Mouse (Mus musculus) embryonic facial prominence, embryonic 11.5 days (tissue): ENCODE measurements around the gene Gpr146. TPM values are rescaled to one million over a fixed set of nuclear protein-coding genes. Genes with fewer than 3 reads are reported as not detected.
"Not testable (repeated sequence)": the region's sequence is repeated elsewhere in the genome, so short reads cannot be mapped to it uniquely, and the experiment has no call there.

Experiments
- ATAC-seq: fragments of 200-750 bp; cut with Nextera tagmentation; replicated peaks from 2 replicates; pipeline ENCODE4 v1.8.0; 2017; ENCODE audit warnings: low read depth; ENCODE audit not compliant: insufficient number of reproducible peaks, low FRiP score, low TSS enrichment
- DNase-seq: peaks from one replicate; pipeline ENCODE4 v3.0.0-alpha.2; 2015; ENCODE audit warnings: low spot score
- H3K27ac ChIP-seq: fragments of 300-500 bp; sonication (generic); replicated peaks from 2 replicates; pipeline ENCODE4 v1.5.1; 2014; ENCODE audit warnings: mild to moderate bottlenecking, low read depth, low read length, control low read depth
- H3K27me3 ChIP-seq: fragments of 300-500 bp; sonication (generic); 2 replicates; pipeline ENCODE4 v1.6.1; 2014; ENCODE audit warnings: mild to moderate bottlenecking, low read length, moderate library complexity, mixed read lengths; ENCODE audit not compliant: control insufficient read depth, insufficient read depth
- H3K36me3 ChIP-seq: fragments of 300-500 bp; sonication (generic); replicated peaks from 2 replicates; pipeline ENCODE4 v1.6.1; 2014; ENCODE audit warnings: low read depth, mild to moderate bottlenecking, low read length, moderate library complexity, mixed read lengths; ENCODE audit not compliant: control insufficient read depth, insufficient read depth
- H3K4me1 ChIP-seq: fragments of 300-500 bp; sonication (generic); 2 replicates; pipeline ENCODE4 v1.6.1; 2014; ENCODE audit warnings: low read length, mixed read lengths; ENCODE audit not compliant: control insufficient read depth, insufficient read depth
- H3K4me2 ChIP-seq: fragments of 300-500 bp; sonication (generic); 2 replicates; pipeline ENCODE4 v1.6.1; 2014; ENCODE audit warnings: low read depth, mild to moderate bottlenecking, control low read depth, low read length, moderate library complexity
- H3K4me3 ChIP-seq: fragments of 300-500 bp; sonication (generic); 2 replicates; pipeline ENCODE4 v1.5.1; 2014; ENCODE audit warnings: low read depth, low read length, control low read depth
- H3K9ac ChIP-seq: fragments of 300-500 bp; sonication (generic); replicated peaks from 2 replicates; pipeline ENCODE4 v1.6.1; 2014; ENCODE audit warnings: mild to moderate bottlenecking, control low read depth, low read length
- H3K9me3 ChIP-seq: fragments of 300-500 bp; sonication (generic); replicated peaks from 2 replicates; pipeline ENCODE4 v1.6.1; 2016; ENCODE audit warnings: mild to moderate bottlenecking, low read length, inconsistent platforms, mixed read lengths; ENCODE audit not compliant: control insufficient read depth
- WGBS: fragments of 180-500 bp; shearing (Covaris S2); extraction: QIAGEN DNeasy Blood & Tissue Kit; methylation state at CpG from one replicate; pipeline ENCODE4 v1.1.7; 2014; 5-methylcytosine and 5-hydroxymethylcytosine counted together
- polyA plus RNA-seq: library from polyadenylated mRNA; unstranded; fragments of >200 nt; fragmentation: Nextera tagmentation; extraction: Ambion mirVana; gene quantifications from 2 replicates; pipeline ENCODE4 v1.2.1, GENCODE M21; 2014

The Gpr146 gene
- polyA plus RNA-seq, 1 experiment from 2014 or later: 1.7 TPM

GRCm38 (mm10) chr5:139387329-139388194 is 10.1 kb downstream of the Gpr146 start:
- H3K27ac ChIP-seq: 0 out of 2 replicates have a peak overlapping the region, but pooled peaks have one; percentile 3
- no peak for ATAC-seq
- no peak overlapping the region for H3K4me2 ChIP-seq
- no peak overlapping the region for H3K4me3 ChIP-seq
- no peaks in the 10 kb centered on the region for H3K27me3 ChIP-seq
- no peak for DNase-seq
- H3K4me1 ChIP-seq: peaks cover 2% of the 10 kb centered on the region; the same call in 1 of the 2 replicates
- no peaks in the 10 kb centered on the region for H3K9me3 ChIP-seq
- no peak overlapping the region for H3K9ac ChIP-seq
- WGBS: 83% methylated on average over 10 of the region's 10 CpGs
- H3K36me3 ChIP-seq: no peaks in the 10 kb centered on the region

- Histone ChIP-seq H3K27ac (0 out of 2 replicates have a peak overlapping the region, but pooled peaks have one; percentile 3), H3K9ac (no peak overlapping the region), H3K4me3 (no peak overlapping the region), H3K9me3 (no peaks in the 10 kb centered on the region), H3K36me3 (no peaks in the 10 kb centered on the region), H3K4me2 (no peak overlapping the region), H3K27me3 (no peaks in the 10 kb centered on the region), H3K4me1 (peaks cover 2% of the 10 kb centered on the region; the same call in 1 of the 2 replicates)
- no peak for DNase-seq
- ATAC-seq: no peak
- WGBS: 76% methylated on average over 4 of the region's 4 CpGs
These were observed 10.7 kb downstream of the Gpr146 start for GRCm38 (mm10) chr5:139388195-139388570.

GRCm38 (mm10) chr5:139388694-139389675 is 11.5 kb downstream of the Gpr146 start:
- peaks cover 2% of the 10 kb centered on the region; the same call in 1 of the 2 replicates for H3K4me1 ChIP-seq
- H3K4me3 ChIP-seq: no peak overlapping the region
- H3K36me3 ChIP-seq: no peaks in the 10 kb centered on the region
- no peaks in the 10 kb centered on the region for H3K27me3 ChIP-seq
- no peak overlapping the region; the same call in none of the 2 replicates for H3K9ac ChIP-seq
- 67% methylated on average over 17 of the region's 17 CpGs for WGBS
- no peaks in the 10 kb centered on the region for H3K9me3 ChIP-seq
- DNase-seq: no peak
- no peak overlapping the region for H3K4me2 ChIP-seq
- peak; percentile 24; the same call in 1 of the 2 replicates for ATAC-seq
- H3K27ac ChIP-seq: peak overlapping the region; percentile 31; the same call in 1 of the 2 replicates

GRCm38 (mm10) chr5:139389676-139390061 is 12.2 kb downstream of the Gpr146 start:
- 18% methylated on average over 6 of the region's 6 CpGs for WGBS
- Histone ChIP-seq H3K9me3 (no peaks in the 10 kb centered on the region), H3K4me3 (no peak overlapping the region), H3K4me2 (no peak overlapping the region), H3K9ac (no peak overlapping the region; the same call in none of the 2 replicates), H3K27me3 (no peaks in the 10 kb centered on the region), H3K27ac (no peak overlapping the region), H3K4me1 (peaks cover 2% of the 10 kb centered on the region; the same call in 1 of the 2 replicates), H3K36me3 (no peaks in the 10 kb centered on the region)
- DNase-seq: peak; percentile 26
- ATAC-seq: no peak

- ATAC-seq, H3K4me3 ChIP-seq, H3K27ac ChIP-seq, H3K27me3 ChIP-seq, H3K36me3 ChIP-seq, H3K9me3 ChIP-seq, DNase-seq, H3K4me1 ChIP-seq, H3K9ac ChIP-seq, H3K4me2 ChIP-seq: not testable (repeated sequence)
- 76% methylated on average over 5 of the region's 5 CpGs for WGBS
These were observed 13.0 kb downstream of the Gpr146 start for GRCm38 (mm10) chr5:139390324-139391119.

GRCm38 (mm10) chr5:139391309-139391990 is 14.0 kb downstream of the Gpr146 start:
- Histone ChIP-seq H3K27ac (no peak overlapping the region), H3K9ac (peak overlapping the region; percentile 22; the same call in 1 of the 2 replicates), H3K27me3 (no peaks in the 10 kb centered on the region), H3K4me1 (peaks cover 2% of the 10 kb centered on the region; the same call in 1 of the 2 replicates), H3K4me3 (no peak overlapping the region), H3K4me2 (no peak overlapping the region; the same call in 1 of the 2 replicates), H3K9me3 (no peaks in the 10 kb centered on the region), H3K36me3 (no peaks in the 10 kb centered on the region)
- no peak for DNase-seq
- no peak for ATAC-seq
- WGBS: 81% methylated on average over 11 of the region's 11 CpGs
